Mouse (Mus musculus) neural tube, embryonic 12.5 days (tissue): Measurements from ENCODE around the gene D930048N14Rik. TPM values are rescaled to one million over a fixed set of nuclear protein-coding genes. Genes with fewer than 3 reads are reported as not detected.
"Not testable (repeated sequence)": the region's sequence is repeated elsewhere in the genome, so short reads cannot be mapped to it uniquely, and the experiment has no call there.

Source experiments
- ATAC-seq: fragments of 200-750 bp; cut with Nextera tagmentation; 2 replicates; pipeline ENCODE4 v1.8.0; 2017; ENCODE audit warnings: low read depth, mild to moderate bottlenecking, moderate TSS enrichment, moderate library complexity; ENCODE audit not compliant: low FRiP score
- H3K27ac ChIP-seq: fragments of 300-500 bp; sonication (generic); 2 replicates; pipeline ENCODE4 v1.5.1; 2016
- H3K27me3 ChIP-seq: fragments of 300-500 bp; sonication (generic); replicated peaks from 2 replicates; pipeline ENCODE4 v1.6.1; 2016; ENCODE audit warnings: mild to moderate bottlenecking
- H3K36me3 ChIP-seq: fragments of 300-500 bp; sonication (generic); 2 replicates; pipeline ENCODE4 v1.6.1; 2016; ENCODE audit warnings: mild to moderate bottlenecking
- H3K4me1 ChIP-seq: fragments of 300-500 bp; sonication (generic); 2 replicates; pipeline ENCODE4 v1.6.1; 2016
- H3K4me2 ChIP-seq: fragments of 300-500 bp; sonication (generic); replicated peaks from 2 replicates; pipeline ENCODE4 v1.6.1; 2016; ENCODE audit warnings: mild to moderate bottlenecking
- H3K4me3 ChIP-seq: fragments of 300-500 bp; sonication (generic); 2 replicates; pipeline ENCODE4 v1.5.1; 2016
- H3K9ac ChIP-seq: fragments of 300-500 bp; sonication (generic); 2 replicates; pipeline ENCODE4 v1.6.1; 2016; ENCODE audit warnings: mild to moderate bottlenecking
- H3K9me3 ChIP-seq: fragments of 300-500 bp; sonication (generic); 2 replicates; pipeline ENCODE4 v1.6.1; 2016; ENCODE audit warnings: mild to moderate bottlenecking
- WGBS: fragments of 180-500 bp; shearing (Covaris S2); methylation state at CpG from one replicate; pipeline ENCODE4 v1.1.7; 2016; 5-methylcytosine and 5-hydroxymethylcytosine counted together
- polyA plus RNA-seq: library from polyadenylated mRNA; unstranded; fragments of >200 nt; fragmentation: Nextera tagmentation; extraction: Ambion mirVana; gene quantifications from 2 replicates; pipeline ENCODE4 v1.2.1, GENCODE M21; 2016

D930048N14Rik gene
- polyA plus RNA-seq = 1.2 and 1.4 TPM in 2 replicates

DNA sequence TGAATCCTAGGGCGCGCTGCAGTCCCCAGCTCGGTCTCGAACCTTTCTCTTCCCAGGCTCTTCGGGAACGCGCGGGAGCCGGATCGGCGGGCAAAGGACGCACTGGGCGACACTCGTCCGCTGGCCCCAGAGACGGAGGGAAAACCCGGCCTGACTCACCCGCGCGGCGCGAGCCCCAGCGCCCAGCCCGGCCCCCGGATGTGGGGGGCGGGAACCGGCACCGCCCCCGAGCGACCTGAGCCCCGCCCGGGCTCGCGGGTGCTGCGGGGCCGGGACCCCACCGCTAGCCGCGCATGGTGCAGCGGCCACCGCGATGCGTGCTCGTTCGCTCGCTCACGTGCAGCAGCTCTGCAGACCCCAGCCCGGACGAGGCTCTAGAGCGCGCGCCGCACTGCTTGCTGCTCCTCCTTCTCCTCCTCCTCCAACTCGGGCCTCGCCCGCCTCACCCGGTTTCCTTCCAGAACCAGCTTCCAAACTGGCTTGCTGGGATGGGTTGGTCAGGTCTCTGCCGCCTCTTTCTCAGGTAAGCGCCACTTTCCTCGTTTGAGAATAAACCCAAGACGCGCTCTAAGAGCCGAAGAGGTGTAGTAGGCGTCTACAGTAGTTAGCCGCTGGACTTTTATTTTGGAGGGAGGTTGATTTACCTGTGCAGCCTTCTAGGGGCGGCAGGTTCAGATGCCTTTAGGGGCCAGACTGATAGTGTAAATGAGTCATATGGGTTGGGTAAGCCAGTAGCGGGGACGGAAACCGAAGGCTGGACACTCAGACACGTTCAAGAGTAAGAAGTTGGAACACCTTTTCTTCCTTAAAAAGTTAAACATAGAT lies at the start of gene D930048N14Rik, which contains the start of gene N4bp3:
D930048N14Rik (plus strand) TSS at position 264 of the 825 bp plus-strand sequence.
N4bp3 (minus strand) TSS at position 152 of the 825 bp plus-strand sequence.
- Histone ChIP-seq H3K27ac (no peak within 1 kb of the TSS), H3K4me3 (peak within 1 kb of the TSS; percentile 47), H3K36me3 (no peaks in the 10 kb centered on the region), H3K9me3 (no peaks in the 10 kb centered on the region), H3K4me1 (peaks cover 37% of the 10 kb centered on the region), H3K4me2 (peak within 1 kb of the TSS; percentile 87), H3K27me3 (peaks cover 24% of the 10 kb centered on the region), H3K9ac (peak within 1 kb of the TSS; percentile 52)
- 1% methylated on average over 70 of the region's 70 CpGs for WGBS
- peak; percentile 37; the same call in 1 of the 2 replicates for ATAC-seq

DNA sequence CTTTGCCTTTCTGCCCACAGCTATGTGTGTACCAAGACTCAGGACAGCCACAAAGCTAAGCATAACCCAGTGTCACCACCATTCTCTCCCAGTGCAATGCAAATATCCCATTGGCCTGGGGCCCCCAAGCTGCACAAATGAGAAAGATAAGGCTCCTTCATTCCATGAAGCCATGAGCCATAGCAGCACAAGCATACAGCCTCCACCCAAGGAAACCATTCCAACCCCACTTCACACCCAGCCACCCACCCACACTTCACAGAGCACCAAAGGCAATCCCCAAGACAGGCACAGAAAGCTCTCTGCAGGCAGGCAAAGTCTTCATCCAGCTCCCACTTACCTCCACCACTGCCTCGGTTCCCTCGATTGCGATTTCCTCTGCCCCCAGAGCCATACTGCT lies 48.5 kb upstream of the D930048N14Rik start:
- H3K9me3 ChIP-seq = no peaks in the 10 kb centered on the region
- no peak for ATAC-seq
- 93% methylated on average over 3 of the region's 3 CpGs for WGBS
- H3K9ac ChIP-seq = peak overlapping the region; percentile 17; the same call in 1 of the 2 replicates
- no peak overlapping the region for H3K27ac ChIP-seq
- no peaks in the 10 kb centered on the region for H3K27me3 ChIP-seq
- 0 out of 2 replicates have a peak overlapping the region, but pooled peaks have one; percentile 1 for H3K4me2 ChIP-seq
- peaks cover 80% of the 10 kb centered on the region for H3K36me3 ChIP-seq
- no peak overlapping the region for H3K4me3 ChIP-seq
- H3K4me1 ChIP-seq = peaks cover 28% of the 10 kb centered on the region

DNA sequence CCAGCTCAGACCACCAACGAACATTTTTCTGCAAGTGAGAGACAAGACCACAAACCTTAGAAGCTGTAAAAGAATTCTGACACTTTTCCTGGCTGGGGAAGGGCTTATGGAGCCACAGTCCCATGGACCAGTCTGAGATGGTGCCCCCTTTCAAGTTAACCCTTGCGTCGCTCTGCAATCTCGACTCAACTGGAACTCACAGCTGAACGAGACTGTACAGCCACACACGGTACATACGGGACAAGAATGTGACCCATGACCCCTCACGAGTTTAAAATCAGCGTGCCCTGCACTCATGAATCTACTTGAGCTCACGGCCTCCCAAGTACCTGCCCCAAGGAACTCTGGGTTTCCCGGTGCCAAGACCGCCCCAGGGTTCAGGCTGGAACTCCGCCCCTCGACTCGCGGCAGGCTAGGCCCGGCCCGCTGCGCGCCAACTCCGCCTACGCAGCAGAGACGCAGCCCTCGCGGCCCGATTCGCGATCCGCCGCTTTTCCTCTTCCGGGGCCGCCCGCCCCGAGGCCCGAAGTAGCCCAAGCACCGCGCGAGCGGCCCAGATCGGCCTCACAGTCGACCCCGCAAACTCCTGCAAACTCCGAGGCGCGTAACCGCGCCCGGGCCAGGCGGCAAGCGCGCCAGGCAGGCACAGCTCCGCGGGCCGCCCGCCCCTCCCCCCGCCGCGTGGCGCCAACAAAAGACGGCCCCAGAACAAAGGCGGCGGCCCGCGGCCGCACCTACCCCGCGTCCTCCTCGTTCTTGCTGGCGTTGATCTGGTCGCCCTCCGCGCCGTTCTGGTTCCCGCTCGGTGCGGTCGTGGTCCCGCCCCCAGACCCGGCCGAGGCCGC lies 44.9 kb upstream of the D930048N14Rik start:
- Histone ChIP-seq H3K4me3 (peak overlapping the region; percentile 100), H3K9me3 (no peaks in the 10 kb centered on the region), H3K27me3 (no peaks in the 10 kb centered on the region), H3K36me3 (peaks cover 44% of the 10 kb centered on the region), H3K4me2 (peak overlapping the region; percentile 91), H3K9ac (peak overlapping the region; percentile 100), H3K27ac (peak overlapping the region; percentile 93), H3K4me1 (peaks cover 28% of the 10 kb centered on the region)
- peak; percentile 57 for ATAC-seq
- under 1% methylated on average over 81 of the region's 81 CpGs for WGBS

DNA sequence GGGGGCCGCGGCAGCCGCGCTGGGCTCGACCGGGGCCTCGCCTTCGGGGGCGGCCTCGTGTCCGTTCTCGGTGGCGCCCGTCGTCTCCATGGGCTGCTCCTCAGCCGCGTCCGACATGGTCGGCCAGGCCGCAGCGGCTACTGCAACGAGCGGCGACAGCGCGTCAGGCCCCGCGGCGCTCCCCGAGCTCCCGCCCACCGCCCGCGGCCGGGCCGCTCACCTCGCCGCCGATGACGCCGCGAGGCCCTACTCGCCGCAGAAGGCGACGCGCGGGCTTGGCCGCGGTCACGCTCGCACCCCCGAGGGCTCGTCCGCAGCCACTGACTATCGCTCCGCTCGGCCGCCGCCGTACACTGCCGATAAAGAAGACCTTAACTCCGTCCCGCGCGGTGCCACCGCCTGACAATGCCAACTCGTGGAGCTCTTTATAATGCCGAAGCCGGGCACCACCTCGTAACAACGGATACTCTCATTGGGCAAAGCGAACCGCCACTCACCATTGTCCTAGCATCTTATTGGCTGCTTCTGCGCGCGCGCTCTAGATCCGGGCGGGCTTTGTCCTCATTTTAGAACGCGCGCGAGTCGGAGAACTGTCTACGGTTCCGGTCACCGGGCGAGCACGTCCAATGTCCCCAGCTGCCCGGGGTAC lies 44.2 kb upstream of the D930048N14Rik start, which contains the start of gene Hnrnpab:
Hnrnpab (minus strand) TSS at position 401 of the 649 bp plus-strand sequence.
- Histone ChIP-seq H3K9me3 (no peaks in the 10 kb centered on the region), H3K4me2 (peak within 1 kb of the TSS; percentile 91), H3K4me3 (peak within 1 kb of the TSS; percentile 100), H3K9ac (peak within 1 kb of the TSS; percentile 100), H3K4me1 (peaks cover 28% of the 10 kb centered on the region), H3K27ac (peak within 1 kb of the TSS; percentile 93), H3K36me3 (peaks cover 37% of the 10 kb centered on the region), H3K27me3 (no peaks in the 10 kb centered on the region)
- peak; percentile 96 for ATAC-seq
- under 1% methylated on average over 86 of the region's 91 CpGs for WGBS

DNA sequence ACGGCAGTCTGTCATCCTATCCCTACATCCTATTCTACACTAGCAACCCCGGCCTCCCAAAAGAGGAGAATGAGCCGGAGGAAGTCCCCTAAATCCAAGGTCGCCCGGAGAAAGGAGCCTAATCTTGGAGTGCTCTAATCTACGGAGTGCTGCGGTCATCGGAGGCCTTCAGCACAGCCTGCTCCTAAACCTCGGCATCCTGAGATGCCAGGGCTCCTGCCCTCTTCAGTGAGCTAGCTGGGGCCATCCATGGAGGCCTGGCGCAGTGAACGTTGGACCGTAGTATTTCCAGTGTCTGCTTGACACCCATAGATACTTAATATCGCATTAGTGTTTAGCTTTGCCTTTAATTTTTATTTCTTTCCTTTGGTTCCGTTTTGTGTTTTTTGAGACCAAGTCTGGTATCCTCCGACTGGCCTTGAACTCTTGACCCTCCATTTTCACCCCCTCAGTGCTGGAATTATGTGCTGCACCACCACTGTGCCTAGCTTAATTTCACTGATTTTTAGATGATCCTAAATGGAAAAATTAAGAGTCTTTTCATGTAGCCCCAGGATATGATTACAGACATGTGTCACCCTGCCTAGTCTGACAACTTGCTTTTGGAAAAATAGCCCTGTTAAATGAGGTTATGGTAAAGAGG lies 43.5 kb upstream of the D930048N14Rik start:
- peak; percentile 75 for ATAC-seq
- Histone ChIP-seq H3K9me3 (no peaks in the 10 kb centered on the region), H3K4me3 (peak overlapping the region; percentile 100), H3K36me3 (peaks cover 30% of the 10 kb centered on the region), H3K4me1 (peaks cover 25% of the 10 kb centered on the region), H3K4me2 (peak overlapping the region; percentile 66), H3K9ac (peak overlapping the region; percentile 64), H3K27ac (peak overlapping the region; percentile 80), H3K27me3 (no peaks in the 10 kb centered on the region)
- WGBS = 11% methylated on average over 15 of the region's 15 CpGs

DNA sequence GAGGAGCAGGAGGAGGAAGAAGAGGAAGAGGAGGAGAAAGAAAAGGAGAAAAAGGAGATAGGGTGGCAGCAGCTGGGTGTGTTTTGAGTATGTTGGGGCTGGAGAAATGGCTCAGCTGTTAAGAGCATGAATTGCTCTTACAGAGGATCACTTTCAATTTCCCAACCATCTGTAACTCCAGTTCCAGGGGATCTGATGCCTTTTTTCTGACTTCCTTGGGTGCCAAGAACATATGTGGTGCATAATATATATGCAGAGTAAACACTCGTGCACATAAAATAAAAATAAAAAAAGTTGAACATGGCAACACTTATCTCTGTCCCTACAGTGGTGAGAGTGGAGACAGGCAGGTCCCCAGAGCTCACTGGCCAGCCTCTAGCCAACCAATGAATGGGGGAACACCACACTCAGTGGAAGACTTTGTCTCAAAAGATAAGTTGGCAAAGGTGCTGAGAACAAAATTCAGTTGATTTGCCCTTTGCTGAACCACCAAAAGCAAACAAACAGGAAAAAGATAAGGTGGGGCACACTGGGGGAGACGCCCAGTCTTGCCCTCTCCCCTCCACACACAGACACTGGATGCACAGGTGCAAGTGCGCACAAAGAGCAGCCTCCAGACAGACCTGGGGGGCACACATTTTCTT lies 41.4 kb upstream of the D930048N14Rik start:
- no peak for ATAC-seq
- peaks cover 8% of the 10 kb centered on the region for H3K36me3 ChIP-seq
- no peak overlapping the region for H3K9ac ChIP-seq
- 86% methylated on average over 3 of the region's 3 CpGs for WGBS
- H3K27ac ChIP-seq = no peak overlapping the region
- no peaks in the 10 kb centered on the region for H3K9me3 ChIP-seq
- H3K27me3 ChIP-seq = no peaks in the 10 kb centered on the region
- H3K4me1 ChIP-seq = peaks cover 9% of the 10 kb centered on the region
- H3K4me2 ChIP-seq = no peak overlapping the region
- no peak overlapping the region for H3K4me3 ChIP-seq

DNA sequence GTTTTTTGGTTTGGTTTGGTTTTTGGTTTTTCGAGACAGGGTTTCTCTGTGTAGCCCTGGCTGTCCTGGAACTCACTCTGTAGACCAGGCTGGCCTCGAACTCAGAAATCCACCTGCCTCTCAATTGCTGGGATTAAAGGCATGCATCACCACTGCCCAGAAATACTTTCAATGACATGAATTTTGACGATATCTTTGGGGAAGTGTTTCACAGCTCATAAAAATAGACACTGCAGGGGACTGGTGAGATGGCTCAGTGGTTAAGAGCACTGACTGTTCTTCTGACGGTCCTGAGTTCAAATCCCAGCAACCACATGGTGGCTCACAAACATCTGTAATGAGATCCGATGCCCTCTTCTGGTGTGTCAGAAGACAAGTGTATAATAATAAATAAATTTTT lies 40.8 kb upstream of the D930048N14Rik start:
- not testable (repeated sequence) for H3K4me1 ChIP-seq, H3K9me3 ChIP-seq, H3K36me3 ChIP-seq, H3K4me2 ChIP-seq, H3K27me3 ChIP-seq, H3K27ac ChIP-seq, H3K4me3 ChIP-seq, H3K9ac ChIP-seq, ATAC-seq
- WGBS = 89% methylated on average over 5 of the region's 5 CpGs

DNA sequence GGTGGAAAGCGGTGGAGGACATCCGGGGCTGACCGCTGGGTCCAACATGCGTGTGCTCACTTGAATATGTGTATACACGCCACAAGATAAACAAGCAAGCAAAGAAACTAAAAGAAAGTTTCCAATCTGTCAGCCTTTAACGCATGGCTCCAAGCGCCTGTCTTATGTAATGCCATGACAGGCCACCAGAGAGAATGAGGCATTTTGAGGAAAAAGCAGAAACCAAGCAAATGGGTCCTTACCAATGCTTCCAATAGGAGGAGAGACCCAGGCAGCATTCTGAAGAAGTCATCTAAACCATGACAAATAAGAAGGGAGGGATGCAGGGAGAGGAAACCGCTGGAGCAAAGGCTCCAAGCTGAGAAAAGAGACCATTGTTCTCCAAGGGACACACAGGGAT lies 36.5 kb upstream of the D930048N14Rik start:
- 84% methylated on average over 8 of the region's 8 CpGs for WGBS
- ATAC-seq = no peak
- H3K27ac ChIP-seq = no peak overlapping the region
- no peak overlapping the region for H3K4me2 ChIP-seq
- no peaks in the 10 kb centered on the region for H3K27me3 ChIP-seq
- no peaks in the 10 kb centered on the region for H3K9me3 ChIP-seq
- H3K4me3 ChIP-seq = no peak overlapping the region
- no peaks in the 10 kb centered on the region for H3K36me3 ChIP-seq
- H3K9ac ChIP-seq = no peak overlapping the region
- H3K4me1 ChIP-seq = peaks cover 8% of the 10 kb centered on the region; the same call in 1 of the 2 replicates

DNA sequence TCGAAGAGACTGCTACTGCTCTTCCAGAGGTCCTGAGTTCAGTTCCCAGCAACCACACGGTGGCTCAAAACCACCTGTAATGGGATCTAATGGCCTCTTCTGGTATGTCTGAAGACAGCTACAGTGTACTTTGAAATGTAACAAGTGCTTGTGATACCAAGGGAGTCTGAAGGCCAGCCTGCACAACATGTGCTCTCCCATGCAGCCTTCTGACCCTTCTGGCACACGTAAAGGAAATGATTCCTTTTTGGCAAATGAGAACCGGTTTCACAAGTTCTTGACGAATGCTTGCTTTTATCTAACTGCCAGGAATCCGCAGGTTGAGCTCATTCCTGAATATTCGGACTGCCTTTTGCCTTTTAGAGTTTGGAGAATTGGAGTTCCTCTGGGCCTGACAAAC lies 35.6 kb upstream of the D930048N14Rik start:
- Histone ChIP-seq H3K4me3 (0 out of 2 replicates have a peak overlapping the region, but pooled peaks have one; percentile 24), H3K27ac (no peak overlapping the region), H3K9me3 (no peaks in the 10 kb centered on the region), H3K36me3 (no peaks in the 10 kb centered on the region), H3K4me2 (peak overlapping the region; percentile 59), H3K9ac (peak overlapping the region; percentile 42; the same call in 1 of the 2 replicates), H3K27me3 (no peaks in the 10 kb centered on the region), H3K4me1 (peaks cover 10% of the 10 kb centered on the region)
- no peak for ATAC-seq
- WGBS = 55% methylated on average over 7 of the region's 7 CpGs

DNA sequence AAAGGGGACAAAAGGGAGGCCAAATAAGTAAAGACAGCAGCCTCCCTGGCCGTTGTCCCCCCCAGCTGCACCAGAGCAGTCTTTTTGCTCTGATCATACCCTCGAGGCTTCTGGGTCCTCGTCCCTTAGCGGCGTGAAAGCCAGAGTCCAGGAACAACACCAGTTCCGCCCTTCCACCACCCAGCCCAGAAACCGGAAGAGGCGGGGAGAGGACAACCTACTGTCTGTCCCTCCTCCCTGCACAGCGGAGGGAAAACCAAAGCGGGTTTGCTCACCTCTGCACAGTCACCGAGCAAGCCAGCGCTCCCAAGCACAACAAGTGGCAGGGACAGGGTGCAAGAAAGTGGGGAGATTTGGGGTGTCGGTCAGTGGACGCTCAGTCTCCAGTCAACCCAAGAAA lies 35.2 kb upstream of the D930048N14Rik start:
- Histone ChIP-seq H3K9ac (peak overlapping the region; percentile 42; the same call in 1 of the 2 replicates), H3K4me3 (peak overlapping the region; percentile 24), H3K36me3 (no peaks in the 10 kb centered on the region), H3K4me1 (peaks cover 14% of the 10 kb centered on the region), H3K9me3 (no peaks in the 10 kb centered on the region), H3K27me3 (no peaks in the 10 kb centered on the region), H3K27ac (no peak overlapping the region), H3K4me2 (peak overlapping the region; percentile 59)
- 6% methylated on average over 14 of the region's 14 CpGs for WGBS
- 0 out of 2 replicates have a peak, but pooled peaks have one; percentile 14 for ATAC-seq

DNA sequence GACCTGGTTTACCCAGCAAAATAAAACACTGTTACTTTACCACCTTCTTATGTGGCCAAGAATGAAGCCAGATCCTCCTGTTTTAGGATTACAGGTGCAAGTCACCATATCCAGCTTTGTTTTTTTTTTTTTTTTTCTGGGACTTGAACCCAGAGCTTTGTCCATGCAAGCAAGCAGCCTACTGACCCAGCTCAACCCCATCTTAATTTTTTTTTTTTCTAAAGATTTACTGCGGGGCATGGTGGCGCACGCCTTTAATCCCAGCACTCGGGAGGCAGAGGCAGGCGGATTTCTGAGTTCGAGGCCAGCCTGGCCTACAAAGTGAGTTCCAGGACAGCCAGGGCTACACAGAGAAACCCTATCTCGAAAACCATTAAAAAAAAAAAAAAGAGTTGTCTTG lies 34.6 kb upstream of the D930048N14Rik start:
- H3K9ac ChIP-seq, H3K9me3 ChIP-seq, ATAC-seq, H3K27me3 ChIP-seq, H3K4me3 ChIP-seq, H3K36me3 ChIP-seq, H3K27ac ChIP-seq: not testable (repeated sequence)
- peaks cover 20% of the 10 kb centered on the region for H3K4me1 ChIP-seq
- peak overlapping the region; percentile 59 for H3K4me2 ChIP-seq
- WGBS = 96% methylated on average over 7 of the region's 7 CpGs
